Mouse (Mus musculus) liver, embryonic 14.5 days (tissue): Measurements from ENCODE around the gene Ahcyl2. TPM values are rescaled to one million over a fixed set of nuclear protein-coding genes. Genes with fewer than 3 reads are reported as not detected.

ENCODE experiments used
- ATAC-seq: fragments of 200-750 bp; cut with Nextera tagmentation; 2 replicates; pipeline ENCODE4 v1.8.0; 2017; ENCODE audit warnings: moderate number of reproducible peaks, mild to moderate bottlenecking, moderate library complexity; ENCODE audit not compliant: insufficient read depth
- DNase-seq, 3 experiments: peaks; one replicate each; pipeline ENCODE4 v3.0.0-alpha.2; 2012 to 2013; ENCODE audit warnings: low read depth in 3 of 3, low spot score in 3 of 3
- H3K27ac ChIP-seq: fragments of 300-500 bp; sonication (generic); 2 replicates; pipeline ENCODE4 v1.5.1; 2014; ENCODE audit warnings: moderate library complexity, mild to moderate bottlenecking, control low read depth, inconsistent platforms
- H3K27me3 ChIP-seq: fragments of 300-500 bp; sonication (generic); 2 replicates; pipeline ENCODE4 v1.6.1; 2014; ENCODE audit warnings: mild to moderate bottlenecking, low read length, moderate library complexity; ENCODE audit not compliant: control insufficient read depth, insufficient read depth
- H3K36me3 ChIP-seq: fragments of 300-500 bp; sonication (generic); replicated peaks from 2 replicates; pipeline ENCODE4 v1.6.1; 2014; ENCODE audit warnings: low read depth; ENCODE audit not compliant: control insufficient read depth, insufficient read depth
- H3K4me1 ChIP-seq, 2 experiments: fragments of 200-500 bp in 1 of 2; fragments of 300-500 bp in 1 of 2; sonication (generic) in 1 of 2; replicated peaks; 2 replicates each; pipeline ENCODE4 v1.6.1; 2012 to 2014; ENCODE audit warnings: antibody characterized with exemption in 1 of 2, inconsistent platforms in 1 of 2, low read length in 1 of 2; ENCODE audit not compliant: control insufficient read depth in 2 of 2, insufficient read depth in 2 of 2
- H3K4me2 ChIP-seq: fragments of 300-500 bp; sonication (generic); 2 replicates; pipeline ENCODE4 v1.6.1; 2014; ENCODE audit warnings: low read depth, mild to moderate bottlenecking, control low read depth, moderate library complexity
- H3K4me3 ChIP-seq, 2 experiments: fragments of 200-500 bp in 1 of 2; fragments of 300-500 bp in 1 of 2; sonication (generic) in 1 of 2; 2 replicates each; pipeline ENCODE4 v1.5.1; 2012 to 2014; ENCODE audit warnings: low read depth in 2 of 2, low read length in 2 of 2, mild to moderate bottlenecking in 2 of 2, control low read depth in 1 of 2, inconsistent platforms in 1 of 2, moderate library complexity in 1 of 2; ENCODE audit not compliant: insufficient read depth in 1 of 2
- H3K9ac ChIP-seq: fragments of 300-500 bp; sonication (generic); replicated peaks from 2 replicates; pipeline ENCODE4 v1.6.1; 2014; ENCODE audit warnings: mild to moderate bottlenecking, control low read depth, moderate library complexity
- H3K9me3 ChIP-seq: fragments of 300-500 bp; sonication (generic); 2 replicates; pipeline ENCODE4 v1.6.1; 2016; ENCODE audit warnings: low read length, mixed read lengths; ENCODE audit not compliant: control insufficient read depth
- CTCF ChIP-seq: IDR thresholded peaks from 2 replicates; pipeline ENCODE4 v1.5.1; 2016; ENCODE audit warnings: antibody characterized with exemption, low read depth, control low read depth
- EP300 ChIP-seq: IDR thresholded peaks from 2 replicates; pipeline ENCODE4 v1.6.1; 2016; ENCODE audit warnings: antibody characterized with exemption, low read depth
- WGBS: fragments of 180-500 bp; shearing (Covaris S2); extraction: QIAGEN DNeasy Blood & Tissue Kit; methylation state at CpG from one replicate; pipeline ENCODE4 v1.1.7; 2014; ENCODE audit not compliant: insufficient replicate concordance; 5-methylcytosine and 5-hydroxymethylcytosine counted together
- polyA plus RNA-seq, 2 experiments: library from polyadenylated mRNA; depleted of rRNA in 1 of 2; stranded (reverse) in 1 of 2; unstranded in 1 of 2; fragments of >200 nt; fragmentation: Nextera tagmentation in 1 of 2; extraction: Ambion mirVana in 1 of 2; gene quantifications; 2 replicates each; pipeline versions ENCODE4 v1.2.1 to v1.2.3; 2012 to 2014

Gene Ahcyl2
- polyA plus RNA-seq, 2 experiments: 3.2 to 4.2 TPM

DNA sequence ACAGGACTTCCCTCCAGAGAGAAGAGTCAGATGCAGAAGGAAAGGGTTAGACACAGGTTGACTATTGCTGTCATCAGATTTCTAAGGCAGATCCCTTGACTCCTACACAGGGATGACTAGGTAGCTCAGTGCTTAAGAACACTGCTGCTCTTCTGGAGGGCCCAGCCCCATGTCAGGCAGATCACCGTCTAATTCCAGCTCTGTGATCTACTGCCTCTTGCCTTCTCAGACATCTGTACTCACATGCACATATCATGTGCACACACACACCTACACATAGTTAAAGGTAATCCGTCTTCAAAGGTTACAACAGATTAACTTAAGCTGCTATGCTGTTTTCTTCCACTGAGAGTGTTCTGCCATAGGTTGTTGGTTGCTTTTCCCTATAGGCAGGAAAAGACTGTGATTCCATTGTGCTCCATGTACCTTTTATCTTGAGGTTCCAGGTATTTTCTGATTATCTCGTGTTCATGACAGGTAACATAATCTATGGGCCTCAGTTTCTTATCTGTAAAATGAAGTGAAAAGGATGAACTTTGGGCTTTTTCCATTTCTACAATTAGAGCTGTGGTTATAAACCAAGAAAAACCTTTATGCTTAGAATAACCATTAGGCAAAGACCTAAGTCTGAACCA is 67.8 kb downstream of the Ahcyl2 start:
- TF ChIP-seq EP300: no peak
- no peak for TF ChIP-seq CTCF
- no peak overlapping the region for H3K9ac ChIP-seq
- H3K27me3 ChIP-seq: no peaks in the 10 kb centered on the region
- H3K36me3 ChIP-seq: no peaks in the 10 kb centered on the region
- no peak for DNase-seq
- H3K4me1 ChIP-seq: no peaks in the 10 kb centered on the region
- no peak overlapping the region for H3K4me2 ChIP-seq
- 69% methylated on average over 3 of the region's 3 CpGs for WGBS
- no peak for ATAC-seq
- no peak overlapping the region for H3K27ac ChIP-seq
- H3K4me3 ChIP-seq: no peak overlapping the region
- no peaks in the 10 kb centered on the region for H3K9me3 ChIP-seq

DNA sequence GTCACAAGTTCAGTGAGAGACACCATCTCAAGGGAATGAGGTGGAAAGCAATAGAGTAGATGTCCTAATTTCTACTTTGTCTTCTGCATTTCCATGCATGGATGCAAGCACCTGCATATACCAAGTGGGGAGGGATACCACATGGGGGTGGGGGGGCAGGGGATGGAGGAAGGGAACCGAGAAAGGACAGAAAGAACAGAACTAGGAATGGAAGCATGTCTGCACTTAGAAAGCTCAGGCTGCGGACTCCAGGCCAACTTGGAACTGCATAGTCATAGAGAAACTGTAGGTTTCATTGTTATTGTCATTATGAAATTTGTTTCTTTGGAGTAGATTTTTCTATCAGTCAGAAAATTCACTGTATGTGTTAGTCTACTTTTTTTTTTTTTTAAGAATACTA is 69.8 kb downstream of the Ahcyl2 start:
- Histone ChIP-seq H3K4me1 (no peaks in the 10 kb centered on the region), H3K27ac (no peak overlapping the region), H3K36me3 (no peaks in the 10 kb centered on the region), H3K4me2 (no peak overlapping the region), H3K4me3 (no peak overlapping the region), H3K27me3 (no peaks in the 10 kb centered on the region), H3K9me3 (no peaks in the 10 kb centered on the region), H3K9ac (no peak overlapping the region)
- ATAC-seq (no peak), DNase-seq (no peak)
- TF ChIP-seq CTCF (no peak), EP300 (no peak)
- WGBS: 69% methylated on average over 2 of the region's 2 CpGs

DNA sequence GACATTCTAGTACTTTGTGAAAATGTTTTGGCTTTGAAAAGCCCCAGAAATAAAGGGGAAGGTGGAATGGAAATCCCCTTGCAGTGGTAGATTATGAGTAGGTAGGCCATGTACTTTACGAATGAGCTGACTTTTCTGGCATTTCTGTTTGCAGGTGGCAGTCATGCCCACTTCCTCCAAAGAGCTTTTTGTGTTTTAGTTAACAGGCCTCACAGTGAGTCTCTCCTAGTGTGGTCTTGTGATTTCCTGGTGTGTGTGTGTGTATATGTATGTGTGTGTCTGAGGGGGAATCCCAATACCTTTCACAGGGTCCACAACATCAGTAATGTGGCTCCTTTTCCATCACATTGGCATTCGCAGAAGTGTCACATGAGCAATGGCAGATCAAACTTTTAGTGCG is 70.7 kb downstream of the Ahcyl2 start:
- Histone ChIP-seq H3K9me3 (no peaks in the 10 kb centered on the region), H3K4me2 (no peak overlapping the region), H3K4me1 (no peaks in the 10 kb centered on the region), H3K4me3 (no peak overlapping the region), H3K9ac (no peak overlapping the region), H3K36me3 (no peaks in the 10 kb centered on the region), H3K27me3 (no peaks in the 10 kb centered on the region), H3K27ac (no peak overlapping the region)
- WGBS: 74% methylated on average over 3 of the region's 3 CpGs
- no peak for DNase-seq
- ATAC-seq: no peak
- no peak for TF ChIP-seq EP300

DNA sequence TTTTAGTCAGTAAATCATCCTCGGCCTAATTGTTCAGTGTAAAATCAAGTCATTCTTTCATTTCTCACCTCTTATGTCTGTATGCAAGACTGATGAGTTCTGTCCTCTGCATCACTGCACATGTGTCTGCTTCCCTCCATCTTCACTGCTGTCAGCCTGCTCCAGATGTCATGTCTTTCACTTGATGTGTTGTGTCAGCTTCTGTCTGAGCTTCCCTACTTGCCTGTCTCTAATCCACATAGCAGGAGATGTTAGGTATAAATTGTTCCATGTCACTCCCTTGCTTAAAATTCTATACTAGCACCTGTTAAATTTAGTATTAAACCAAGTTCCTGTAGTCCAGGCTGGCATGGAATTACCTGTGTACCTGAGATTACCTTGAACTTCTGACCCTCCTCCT is 72.2 kb downstream of the Ahcyl2 start:
- Histone ChIP-seq H3K9ac (no peak overlapping the region), H3K27ac (no peak overlapping the region), H3K27me3 (no peaks in the 10 kb centered on the region), H3K9me3 (no peaks in the 10 kb centered on the region), H3K4me3 (no peak overlapping the region), H3K4me2 (no peak overlapping the region), H3K4me1 (no peaks in the 10 kb centered on the region; a peak in 1 of 4 replicates), H3K36me3 (no peaks in the 10 kb centered on the region)
- ATAC-seq: no peak
- no peak for DNase-seq
- TF ChIP-seq CTCF: no peak
- no peak for TF ChIP-seq EP300
- WGBS: 69% methylated on average over 1 of the region's 1 CpGs

GRCm38 (mm10) chr6:29841461-29841860 is 73.7 kb downstream of the Ahcyl2 start:
- WGBS: 73% methylated on average over 2 of the region's 2 CpGs
- TF ChIP-seq EP300: no peak
- TF ChIP-seq CTCF: no peak
- no peak for ATAC-seq

More at GRCm38 (mm10) chr6:29841461-29841860, 73.7 kb downstream of the Ahcyl2 start:
- no peak for DNase-seq
- no peak overlapping the region for H3K4me2 ChIP-seq
- no peaks in the 10 kb centered on the region for H3K36me3 ChIP-seq
- no peak overlapping the region for H3K4me3 ChIP-seq
- H3K27ac ChIP-seq: no peak overlapping the region
- no peaks in the 10 kb centered on the region for H3K9me3 ChIP-seq
- H3K9ac ChIP-seq: no peak overlapping the region
- H3K4me1 ChIP-seq: no peaks in the 10 kb centered on the region; a peak in 1 of 4 replicates
- H3K27me3 ChIP-seq: no peaks in the 10 kb centered on the region
